Mouse (Mus musculus) spleen, adult 12 weeks (tissue): ENCODE data around the gene Tescl.

Experiments used
- DNase-seq: peaks from one replicate; pipeline ENCODE4 v3.0.0; 2022; ENCODE audit warnings: low spot score

Gene Tescl

DNA sequence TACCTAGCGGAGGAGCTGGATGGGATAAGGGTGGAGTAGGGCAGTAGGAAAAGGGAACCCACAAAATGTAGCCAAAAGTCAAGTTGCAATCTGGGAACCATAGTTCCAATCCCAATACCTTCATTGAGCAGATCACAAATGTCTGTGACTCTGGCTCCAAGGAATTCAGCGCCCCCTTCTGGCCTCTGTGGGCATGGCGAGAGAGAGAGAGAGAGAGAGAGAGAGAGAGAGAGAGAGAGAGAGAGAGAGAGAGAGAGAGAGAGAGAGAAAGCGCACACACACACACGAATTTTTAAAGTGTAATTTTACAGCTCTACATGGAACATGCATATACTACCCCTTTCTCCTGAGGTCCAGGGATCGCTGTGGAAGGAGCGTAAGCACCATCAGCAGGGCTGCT lies 29.5 kb upstream of the Tescl start:
- no peak for DNase-seq

DNA sequence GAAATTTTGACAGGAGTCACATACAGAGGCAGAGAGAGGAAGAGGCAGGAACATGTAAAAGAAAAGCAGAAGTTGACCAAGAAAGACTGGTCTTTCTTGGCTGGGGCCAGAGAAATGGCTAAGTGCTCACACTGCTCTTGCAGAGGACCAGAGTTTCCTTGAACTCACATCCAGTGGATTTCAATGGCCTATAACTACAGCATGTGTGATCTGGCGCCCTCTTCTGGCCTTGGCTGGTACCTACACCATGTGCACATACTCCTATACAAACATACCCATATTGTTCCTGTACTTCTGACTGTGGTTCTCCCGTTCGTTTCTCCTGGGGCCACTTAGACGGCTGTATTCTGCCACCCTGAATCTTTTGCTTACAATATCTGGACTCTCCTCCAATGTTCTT lies 27.3 kb upstream of the Tescl start:
- no peak for DNase-seq

DNA sequence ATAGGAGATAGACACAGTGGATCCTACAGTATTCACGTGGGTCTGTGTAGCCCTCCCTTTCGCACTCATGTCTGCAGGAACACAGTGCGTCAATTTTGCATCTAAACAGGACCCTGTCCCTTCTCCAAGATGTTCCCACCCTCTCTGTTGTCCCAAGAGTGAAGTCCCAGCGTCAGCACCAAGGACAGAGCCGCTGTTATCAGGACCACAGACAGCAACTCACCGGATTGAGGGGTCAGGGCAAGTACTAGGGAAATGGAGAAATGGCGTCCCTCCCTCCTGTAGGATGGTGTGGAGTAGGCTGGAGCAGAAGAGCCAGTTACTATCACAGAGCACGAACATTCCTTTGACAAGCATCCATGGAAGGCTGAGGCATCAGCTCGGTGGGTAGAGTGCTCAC lies 25.5 kb upstream of the Tescl start:
- no peak for DNase-seq

DNA sequence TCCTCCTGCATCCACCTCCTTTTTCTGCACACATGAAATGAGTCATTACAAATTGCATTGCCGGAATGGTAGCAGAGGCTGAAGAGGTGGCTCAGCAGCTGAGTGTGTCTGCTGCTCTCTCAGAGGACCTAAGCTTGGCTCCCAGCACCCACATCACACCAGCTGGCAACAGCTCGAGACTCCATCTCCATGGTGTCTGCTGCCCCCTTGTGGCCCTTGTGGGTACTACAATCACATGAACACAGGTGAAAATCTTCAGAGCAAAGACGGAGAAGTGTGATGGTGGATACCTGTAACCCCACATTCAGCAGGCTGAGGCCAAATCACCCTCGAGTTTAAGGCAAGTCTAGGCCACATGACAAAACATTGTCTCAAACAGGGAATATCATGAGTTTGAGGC lies 24.2 kb upstream of the Tescl start:
- DNase-seq = no peak

DNA sequence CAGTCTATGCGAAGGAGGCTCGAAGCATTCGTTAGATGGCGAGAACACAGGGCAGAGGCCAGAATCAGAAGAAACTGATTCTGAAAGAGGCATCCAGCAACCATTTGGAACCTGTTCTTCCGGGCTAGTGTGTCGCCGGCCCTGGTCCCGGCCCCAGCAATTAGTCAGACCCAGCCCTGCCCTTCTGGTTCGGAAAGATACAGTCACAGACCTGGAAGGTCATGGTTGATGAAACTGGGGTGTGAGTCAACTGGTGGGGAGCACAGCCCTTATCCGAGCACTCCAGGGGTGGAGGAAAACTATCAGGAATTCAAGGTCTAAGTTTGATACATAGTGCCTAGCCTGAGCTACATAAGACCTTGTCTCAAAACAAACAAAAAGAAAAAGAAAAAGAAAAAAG lies 22.3 kb upstream of the Tescl start:
- no peak for DNase-seq

DNA sequence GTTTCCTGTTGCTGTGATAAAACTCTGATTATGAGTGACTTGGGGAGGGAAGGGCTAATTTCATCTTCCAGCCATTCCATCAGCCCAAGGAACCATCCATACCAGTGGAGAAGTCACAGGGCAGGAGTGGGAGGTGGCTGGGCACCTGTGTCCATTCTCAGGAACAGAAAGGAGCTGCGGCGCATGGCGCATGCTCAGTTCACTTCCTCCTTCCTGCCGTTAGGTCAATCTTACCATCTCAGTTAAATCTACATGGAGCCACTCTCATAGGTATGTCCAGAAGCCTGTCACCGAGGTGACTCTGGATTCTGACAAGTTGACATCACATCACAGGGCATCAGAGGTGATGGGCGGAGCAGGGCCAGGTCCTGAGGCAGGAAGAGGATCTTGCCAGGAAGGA lies 21.9 kb upstream of the Tescl start:
- no peak for DNase-seq

DNA sequence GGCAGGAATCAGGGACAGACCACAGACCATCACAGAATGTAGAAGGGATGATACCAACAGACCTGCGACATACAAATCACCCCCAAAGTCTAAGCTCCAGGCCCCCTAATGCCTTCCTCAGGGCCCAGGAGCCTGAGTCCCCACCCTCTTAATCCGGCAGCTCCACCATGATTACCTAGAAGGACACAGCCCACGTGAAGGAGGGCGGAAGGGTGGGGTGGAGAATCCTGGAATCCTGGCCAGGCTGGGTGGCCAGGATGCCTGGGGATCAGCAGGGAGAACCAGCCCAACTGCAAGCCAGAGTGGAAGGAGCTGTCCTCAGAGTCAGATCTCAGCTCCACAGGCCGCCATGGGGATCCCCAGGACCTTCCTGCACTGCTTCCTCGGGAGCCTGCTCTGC lies 15.2 kb upstream of the Tescl start, which contains the start of gene Lypd5:
Lypd5 (plus strand) TSS at position 301 of the 400 bp plus-strand sequence.
- no peak for DNase-seq

DNA sequence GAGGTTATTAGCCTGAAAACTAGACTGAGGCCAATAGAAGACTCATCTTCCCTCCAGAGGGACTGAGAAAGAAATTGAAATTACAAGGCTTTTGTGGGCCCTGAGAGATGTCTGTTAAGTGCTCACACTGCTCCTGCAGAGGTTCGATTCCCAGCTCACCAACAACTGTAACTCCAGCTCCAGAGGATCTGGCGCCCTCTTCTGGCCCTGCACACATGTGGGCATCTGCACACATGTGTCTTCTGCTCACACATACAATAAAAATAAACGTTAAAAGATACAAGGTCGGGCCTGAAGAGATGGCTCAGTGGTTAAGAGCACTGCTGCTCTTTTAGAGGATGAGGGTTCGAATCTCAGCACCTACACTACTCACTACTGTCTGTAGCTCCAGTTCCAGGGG lies 12.7 kb upstream of the Tescl start:
- no peak for DNase-seq

DNA sequence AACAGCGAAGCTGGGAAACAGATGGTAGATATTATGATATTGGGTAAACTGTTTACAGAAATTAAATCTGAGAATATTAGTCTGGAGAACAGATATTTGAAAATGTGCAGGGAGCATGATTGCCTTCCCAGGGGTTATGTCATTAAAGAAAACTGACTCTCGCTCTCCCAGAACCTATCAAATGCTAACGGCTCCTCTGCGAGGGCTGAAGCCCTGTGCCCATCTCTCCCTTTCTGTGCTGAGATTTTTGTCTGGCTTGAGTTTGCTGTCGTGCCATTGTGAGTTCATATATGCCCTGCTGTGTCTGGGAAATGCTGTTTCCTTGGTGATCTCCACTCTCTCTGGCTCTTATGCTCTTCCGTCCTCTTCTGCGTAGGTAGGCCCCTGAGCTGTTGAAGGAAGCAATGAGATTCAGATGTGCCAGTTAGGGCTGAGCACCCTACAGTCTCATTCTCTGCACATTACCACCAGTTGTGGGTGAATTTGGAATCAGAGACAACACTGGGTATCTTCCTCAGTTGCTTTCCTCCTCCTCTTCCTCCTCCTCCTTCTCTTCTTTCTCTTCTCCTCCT lies 10.1 kb upstream of the Tescl start:
- no peak for DNase-seq

DNA sequence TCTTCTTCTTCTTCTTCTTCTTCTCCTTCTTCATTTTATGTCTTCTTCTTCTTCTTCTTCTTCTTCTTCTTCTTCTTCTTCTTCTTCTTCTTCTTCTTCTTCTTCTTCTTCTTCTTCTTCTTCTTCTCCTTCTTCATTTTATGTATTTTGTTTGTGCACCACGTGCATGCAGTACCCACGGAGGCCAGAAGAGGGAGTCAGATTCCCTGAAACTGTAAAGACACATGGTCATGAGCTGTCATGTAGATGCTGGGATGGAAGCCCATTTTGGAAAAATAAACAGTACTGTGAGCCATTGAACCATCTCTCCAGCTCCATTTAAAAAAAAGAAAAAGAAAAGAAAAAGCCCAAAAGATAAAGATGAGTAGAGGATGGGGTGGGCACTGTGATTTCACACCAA lies 4.5 kb upstream of the Tescl start:
- DNase-seq = no peak

DNA sequence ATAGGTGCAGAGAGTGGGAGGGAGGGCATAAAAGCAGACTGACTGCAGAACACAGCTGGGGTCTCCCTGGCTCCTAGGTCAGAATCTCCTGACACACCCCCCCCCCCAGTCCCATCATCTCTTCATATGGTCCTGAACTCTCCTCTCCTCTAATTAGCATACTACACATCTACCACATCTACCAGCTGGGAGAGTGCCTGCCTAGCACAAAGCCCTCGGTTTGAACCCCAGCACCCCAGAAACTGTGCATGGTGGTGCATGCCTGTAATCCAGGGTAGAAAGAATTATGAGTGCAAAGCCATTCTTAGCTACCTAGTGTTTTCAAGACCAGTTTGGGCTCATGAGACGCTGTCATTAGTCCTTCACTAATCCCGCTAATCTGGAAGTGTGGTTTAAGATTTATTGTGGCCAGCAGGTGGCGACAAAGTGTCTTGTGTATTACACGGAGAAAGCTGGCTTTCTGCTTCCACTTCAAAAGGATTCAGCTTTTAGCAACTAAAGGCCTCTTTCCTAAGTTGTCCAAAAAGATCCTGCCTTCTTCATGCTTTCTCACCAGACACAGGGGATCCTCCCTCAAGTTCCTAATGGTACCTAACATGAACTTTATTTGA lies 2.1 kb upstream of the Tescl start:
- DNase-seq = peak; percentile 36

DNA sequence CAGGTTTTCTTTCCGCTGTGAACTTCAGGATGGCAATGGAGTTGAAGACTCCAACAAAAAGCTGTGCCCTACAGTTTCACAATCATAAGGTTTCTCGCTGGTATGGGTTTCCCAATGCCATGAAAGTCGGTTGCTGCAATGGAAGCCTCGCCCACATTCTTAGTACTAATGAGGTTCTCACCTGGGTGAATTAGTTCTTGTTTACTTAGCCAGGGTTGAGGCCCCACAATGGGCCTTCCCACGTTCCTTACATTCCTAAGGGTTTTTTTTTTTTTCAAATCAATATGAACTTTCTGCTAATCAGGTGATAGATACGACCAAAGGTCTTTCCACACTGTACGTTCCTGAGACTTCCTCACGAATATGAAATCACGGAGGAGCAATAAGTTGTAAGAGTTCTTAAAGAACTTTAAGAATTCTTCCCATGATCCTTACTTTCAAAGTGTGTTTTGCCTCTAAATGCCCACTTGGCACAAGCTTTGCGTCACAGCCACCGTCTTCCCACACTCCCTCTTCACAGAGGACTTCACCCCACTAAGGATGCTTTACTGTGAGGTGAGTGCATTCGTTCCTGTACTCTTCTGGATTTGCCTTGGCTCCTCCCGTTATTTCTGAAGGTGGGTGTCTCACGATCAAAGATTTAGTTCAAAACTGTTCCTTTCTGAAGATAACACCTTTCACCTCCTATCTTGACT lies 6.3 kb downstream of the Tescl start:
- no peak for DNase-seq

DNA sequence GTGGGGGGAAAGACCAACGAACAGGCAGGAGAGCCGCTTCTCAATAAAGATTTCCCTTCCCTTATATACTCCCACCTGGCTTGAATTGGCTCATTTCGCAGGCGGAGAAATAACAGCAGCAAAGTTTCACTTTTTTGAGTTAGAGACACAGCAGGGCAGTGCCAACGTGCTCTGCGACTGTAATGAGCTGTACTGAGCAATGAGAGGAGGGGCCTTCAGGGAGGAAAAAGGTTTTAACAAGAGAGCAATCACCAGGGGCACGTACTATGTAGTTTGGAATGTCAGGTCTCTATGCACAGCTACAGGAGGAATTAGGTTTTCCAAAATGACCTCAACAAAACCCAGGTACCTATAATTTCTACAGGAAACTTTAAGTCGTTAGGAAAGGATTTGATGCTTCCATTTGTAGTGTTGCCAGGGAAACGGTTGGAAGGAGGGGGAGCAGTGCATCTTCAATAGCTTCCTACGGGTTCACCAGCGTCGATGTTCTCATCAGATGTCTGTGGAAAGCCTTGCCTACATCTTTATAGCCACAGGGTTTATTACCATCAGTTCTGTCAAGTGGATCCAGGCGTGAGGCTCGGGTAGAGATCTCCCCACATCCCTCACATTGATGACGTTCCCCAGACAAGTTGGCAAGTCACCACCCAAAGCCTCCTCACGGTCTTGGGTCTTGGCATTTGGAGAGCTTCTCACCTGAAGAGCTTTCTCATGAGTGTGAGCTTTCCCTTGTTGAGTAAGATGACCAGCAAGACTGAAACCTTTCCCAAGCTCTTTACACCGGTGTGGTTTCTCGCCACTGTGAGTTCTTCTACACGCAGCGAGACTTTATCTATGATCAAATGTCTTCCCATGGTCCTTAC lies 7.2 kb downstream of the Tescl start:
- DNase-seq = no peak

DNA sequence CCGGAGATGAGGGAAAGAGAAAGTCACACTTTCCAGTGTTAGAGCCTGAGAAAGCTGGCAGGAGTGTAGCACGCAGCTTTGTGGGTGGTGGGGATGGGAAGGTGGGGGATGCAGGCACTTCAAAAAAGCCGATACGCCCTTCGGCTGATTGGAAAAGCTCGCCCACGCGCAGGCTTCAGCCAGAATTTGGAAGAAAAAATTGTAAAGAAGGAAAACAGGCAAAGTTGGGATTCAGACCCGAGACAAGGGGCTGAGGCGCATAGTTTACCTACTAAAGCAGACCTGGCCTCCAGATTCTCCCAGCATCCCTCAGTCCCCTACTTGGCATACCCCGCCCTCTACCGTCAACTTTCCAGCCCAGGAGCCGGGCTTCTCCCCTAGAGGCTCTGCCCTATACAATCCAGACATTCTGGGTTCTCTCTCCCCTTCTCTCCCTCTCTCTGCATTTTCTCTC lies 8.0 kb downstream of the Tescl start:
- no peak for DNase-seq

DNA sequence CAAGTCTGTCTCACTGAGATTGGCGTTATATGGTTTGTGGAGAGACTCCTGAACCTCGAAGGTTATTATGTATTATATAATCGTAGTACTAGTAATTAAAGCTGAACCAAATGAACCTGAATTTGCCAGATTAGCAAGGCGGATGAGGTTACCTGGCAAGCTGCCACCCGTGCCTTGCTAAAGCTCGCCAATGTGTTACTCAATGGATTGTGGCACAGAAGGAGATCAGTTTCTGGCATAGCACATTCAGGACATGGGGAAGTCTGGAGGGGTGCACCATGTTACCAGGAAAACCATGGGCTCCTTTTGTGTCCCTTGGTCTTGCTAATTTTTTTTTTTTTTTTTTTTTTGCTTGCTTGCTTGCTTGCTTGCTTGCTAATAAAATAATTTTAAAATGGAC lies 8.5 kb downstream of the Tescl start:
- no peak for DNase-seq

DNA sequence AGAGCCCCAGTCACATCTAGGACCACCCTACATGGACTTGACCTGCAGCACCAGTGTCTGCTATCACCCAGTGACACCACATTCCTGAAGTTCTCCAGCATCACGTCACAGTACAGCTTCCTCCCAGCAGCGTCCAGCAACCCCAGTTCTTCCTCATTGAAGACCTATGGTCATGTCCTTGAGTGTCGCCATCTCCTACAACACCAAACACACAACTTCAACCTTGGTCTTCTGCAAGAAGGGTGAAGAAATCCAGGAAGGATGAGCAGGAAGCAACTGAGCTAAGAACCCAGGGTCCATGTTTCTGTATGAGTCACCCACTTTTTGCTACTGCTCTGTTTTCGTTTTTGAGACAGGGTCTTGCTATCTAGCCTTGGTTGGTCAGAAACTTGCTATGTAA lies 11.1 kb downstream of the Tescl start:
- no peak for DNase-seq

DNA sequence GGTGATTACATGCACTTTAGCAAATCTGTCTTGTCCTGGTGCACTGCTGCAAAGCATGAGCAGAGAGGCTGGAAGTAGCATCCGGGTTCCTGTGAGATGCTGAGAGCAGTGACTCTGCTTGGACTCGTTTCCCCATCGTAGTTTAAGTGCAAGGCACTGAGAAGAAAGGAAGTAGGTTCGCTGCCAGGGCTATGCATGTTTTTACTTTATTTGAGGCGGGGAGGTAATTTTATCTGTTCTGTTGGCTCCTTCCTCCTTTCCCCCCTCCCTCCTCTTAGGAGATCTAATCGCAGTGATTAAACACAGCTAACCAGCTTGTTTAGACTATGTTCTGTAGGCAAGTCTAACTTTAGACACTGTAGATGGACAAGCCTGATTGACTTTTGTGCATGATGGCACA lies 14.8 kb downstream of the Tescl start:
- DNase-seq = no peak

DNA sequence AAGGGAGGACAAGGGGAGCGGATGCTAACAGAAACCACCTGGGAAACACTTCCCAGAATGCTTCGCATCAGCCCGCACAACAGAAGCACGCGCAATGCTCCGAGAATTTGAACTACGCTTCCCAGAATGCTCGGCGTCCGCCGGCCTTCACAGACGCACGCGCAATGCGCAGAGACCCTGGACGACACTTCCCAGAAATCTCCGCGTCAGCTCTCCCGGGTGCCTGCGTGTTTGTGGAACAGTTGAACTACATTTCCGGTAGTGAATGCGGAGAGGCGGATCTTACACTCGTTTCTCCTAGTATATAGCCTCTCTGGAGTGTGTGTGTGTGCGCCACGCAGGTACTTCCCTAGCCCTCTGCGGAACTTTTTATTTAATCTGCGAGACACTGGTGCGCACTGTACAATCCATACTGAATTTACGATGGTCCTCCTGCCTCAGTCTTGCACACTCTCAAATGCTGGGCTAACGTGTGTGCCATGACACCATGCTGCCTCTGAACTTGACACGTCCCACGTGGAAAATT lies 17.1 kb downstream of the Tescl start, which contains the start of gene Zfp94:
Zfp94 (minus strand) TSS at position 100 of the 526 bp plus-strand sequence.
- DNase-seq = peak; percentile 79

DNA sequence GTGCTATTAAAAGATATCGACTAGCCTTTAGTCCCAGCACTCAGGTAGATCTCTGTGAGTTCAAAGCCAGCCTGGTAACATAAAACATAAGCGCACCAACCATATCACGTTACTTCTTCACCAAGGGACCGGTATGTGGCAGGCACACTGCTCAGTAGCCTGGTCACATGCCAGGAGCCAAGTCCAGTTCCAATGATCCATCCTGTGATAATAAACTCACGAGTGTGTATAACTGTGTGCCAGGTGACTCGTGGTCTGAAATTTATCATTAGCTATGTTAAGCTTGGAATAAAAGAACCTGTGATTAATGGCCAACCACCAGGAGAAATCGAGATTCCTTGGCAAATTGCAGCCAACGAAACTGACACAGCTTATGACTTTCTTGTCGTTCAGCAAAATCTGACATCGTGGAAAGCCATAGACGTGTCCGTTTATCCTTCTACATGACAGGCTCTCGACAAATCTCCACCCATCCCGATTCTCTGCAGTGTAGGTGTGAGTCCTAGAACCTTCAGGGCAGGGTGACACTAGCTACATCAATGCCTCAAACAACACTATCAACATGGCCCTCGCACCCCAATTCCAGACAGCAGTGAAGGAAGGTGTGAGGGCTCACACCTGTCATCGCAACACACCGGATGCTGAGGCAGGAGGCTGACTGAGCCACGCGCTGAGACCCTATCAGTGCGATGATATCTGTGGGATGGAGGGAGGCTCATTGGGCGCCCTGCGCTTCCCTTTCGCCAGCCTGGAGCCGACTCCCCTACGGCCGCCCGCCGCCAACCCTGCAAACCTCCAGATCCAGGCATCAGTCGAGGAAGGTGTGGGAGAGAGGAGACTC lies 17.8 kb downstream of the Tescl start:
- DNase-seq = no peak

DNA sequence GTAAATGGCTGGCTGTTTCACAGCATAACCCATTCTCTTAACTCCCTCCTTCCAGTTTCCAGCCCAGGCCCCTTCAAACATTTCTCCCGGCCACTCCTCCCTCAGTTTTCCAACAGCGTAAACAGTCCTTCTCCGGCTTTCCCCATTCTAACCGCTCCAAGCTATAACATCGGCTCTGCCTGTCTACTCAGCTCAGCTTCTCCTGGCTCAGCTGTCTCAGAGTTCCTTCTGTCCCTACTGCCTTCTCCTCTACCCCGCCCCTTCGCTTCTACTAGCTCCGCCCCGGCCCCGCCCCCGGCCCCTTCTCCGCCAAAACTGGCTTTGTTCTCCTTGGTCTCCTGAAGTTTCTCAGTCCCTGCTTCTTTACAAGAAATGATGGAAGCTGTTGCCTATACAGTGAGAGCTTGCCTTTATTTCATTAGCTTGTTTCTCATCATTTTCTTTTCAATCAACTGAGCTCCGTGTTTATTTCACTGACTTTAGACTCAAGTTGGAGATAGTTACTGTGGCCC lies 32.9 kb downstream of the Tescl start, which contains the start of gene Zfp61:
Zfp61 (minus strand) TSS at position 462 of the 512 bp plus-strand sequence.
- DNase-seq = no peak
